In genomic region chr6:98984626-98985025, GRCm38 (mm10) we compare ENCODE assay signal across 14 mouse cellular contexts.
"Had no signal": no experiment of that assay in that cellular context is flagged by ENCODE, and none has a peak within 500 bp of the region (broad histone marks: within the 10 kb centered on the region; RNA-seq: fewer than 3 reads in every experiment).

No protein-coding gene starts in this region.

- DNase-seq: cerebellum, adult 8-10 months; cerebellum, adult 9-10 months; cerebellum, postnatal 10 days; cerebellum, postnatal 14 days; cerebellum, postnatal 25 days; cerebellum, postnatal 36 days; embryo, embryonic 11 days; forebrain, postnatal 0 days; gastrocnemius, adult 2 months; gastrocnemius, postnatal 10 days; gastrocnemius, postnatal 14 days; gastrocnemius, postnatal 25 days; heart, adult 18-20 months; heart, adult 2 months had no signal
